ENCODE assay signal across 21 mouse cellular contexts in the genomic region with DNA sequence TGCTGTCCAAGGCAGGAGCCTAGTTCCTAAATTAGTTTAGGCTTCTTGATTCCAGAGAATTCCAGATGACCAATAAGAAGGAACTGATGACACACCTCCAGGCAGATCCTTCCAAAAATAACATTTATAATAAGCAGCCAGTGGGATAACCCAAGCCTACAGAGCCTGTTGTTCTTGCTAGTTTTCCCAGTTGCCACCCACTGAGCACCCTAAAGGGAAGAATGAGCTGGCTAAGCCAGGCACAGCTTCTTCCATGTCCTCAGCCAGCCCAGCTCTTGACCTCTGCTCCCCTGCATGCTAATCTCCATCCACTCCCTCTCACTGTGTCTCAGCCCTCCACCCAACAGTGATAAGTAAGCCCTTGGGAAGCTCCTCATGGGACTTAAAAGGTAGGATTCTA. TPM values are rescaled to one million over a fixed set of nuclear protein-coding genes. Genes with fewer than 3 reads are reported as not detected.
A peak's percentile ranks its signal among the peaks of the same experiment; 100 is the strongest.
DNase-seq lines count a peak whose midpoint lies in the region; ATAC-seq and TF ChIP-seq lines count a peak whose summit lies in the region.
"Had no signal": no experiment of that assay in that cellular context is flagged by ENCODE, and none has a peak within 500 bp of the region (broad histone marks: within the 10 kb centered on the region; RNA-seq: fewer than 3 reads in every experiment).

No protein-coding gene starts in this region.

- H3K79me2 ChIP-seq in MEL (ENCODE audit: control insufficient read depth, insufficient read depth, low read length, poor library complexity) = 0 out of 2 replicates have a peak, but pooled peaks cover 2% of the 10 kb centered on the region

- peaks cover 19% of the 10 kb centered on the region for H3K4me1 ChIP-seq in heart, embryonic 11.5 days (ENCODE audit: control insufficient read depth, insufficient read depth, low read length)
- H3K4me1 ChIP-seq in midbrain, embryonic 11.5 days (ENCODE audit: control insufficient read depth, insufficient read depth, low read length) = no peaks in the 10 kb centered on the region
- no peaks in the 10 kb centered on the region for H3K4me1 ChIP-seq in midbrain, embryonic 15.5 days
- peaks cover 21 to 45% of the 10 kb centered on the region in 2 experiments for H3K4me1 ChIP-seq in MEL (ENCODE audit: control insufficient read depth in 1 of 2, insufficient read depth in 2 of 2, low read length in 2 of 2)
- H3K4me1 ChIP-seq: limb, embryonic 12.5 days; midbrain, embryonic 12.5 days had no signal

- DNase-seq in heart, adult 18-20 months = peak; percentile 36 to 64
- peak; percentile 69 for DNase-seq in midbrain, embryonic 11.5 days (ENCODE audit: low spot score, missing footprints)
- DNase-seq in MEL (ENCODE audit: low read depth, low spot score) = no peak
- DNase-seq in brain, adult 2 months (ENCODE audit: low read depth, low spot score) = peak; percentile 51
- DNase-seq in adrenal gland, postnatal 25 days = no peak
- DNase-seq: adrenal gland, postnatal 36 days; cerebellum, adult 8-10 months; gastrocnemius, postnatal 25 days; kidney, postnatal 36 days; lung, embryonic 14.5 days; lung, postnatal 4 days; right cerebral cortex, postnatal 4 days; thymus, postnatal 14 days had no signal

- H3K27ac ChIP-seq in heart, embryonic 11.5 days (ENCODE audit: low read depth, low read length) = no peak overlapping the region
- H3K27ac ChIP-seq in midbrain, embryonic 11.5 days (ENCODE audit: low read depth, low read length) = no peak overlapping the region
- no peak overlapping the region for H3K27ac ChIP-seq in midbrain, embryonic 15.5 days
- peak overlapping the region; percentile 95 for H3K27ac ChIP-seq in MEL (ENCODE audit: control insufficient read depth, low read depth, low read length)
- H3K27ac ChIP-seq: heart, embryonic 15.5 days; hindbrain, embryonic 10.5 days; limb, embryonic 12.5 days; liver, embryonic 12.5 days; midbrain, embryonic 12.5 days had no signal

- no peak for ATAC-seq in heart, embryonic 11.5 days (replicated peaks; ENCODE audit: insufficient number of reproducible peaks, low FRiP score, low TSS enrichment)
- no peak for ATAC-seq in midbrain, embryonic 11.5 days (ENCODE audit: low FRiP score)
- no peak for ATAC-seq in midbrain, embryonic 15.5 days (replicated peaks)
- ATAC-seq in inflammation-experienced regulatory T-cells, adult 6 months = no peak
- ATAC-seq: liver, embryonic 12.5 days had no signal

- H3K36me3 ChIP-seq in heart, embryonic 11.5 days (ENCODE audit: control insufficient read depth, insufficient read depth, low read length) = no peaks in the 10 kb centered on the region; the same call in 1 of the 2 replicates
- H3K36me3 ChIP-seq in midbrain, embryonic 11.5 days (ENCODE audit: control insufficient read depth, insufficient read depth, low read length) = no peaks in the 10 kb centered on the region
- no peaks in the 10 kb centered on the region for H3K36me3 ChIP-seq in midbrain, embryonic 15.5 days (replicated peaks)
- peaks cover 16 to 58% of the 10 kb centered on the region in 2 experiments for H3K36me3 ChIP-seq in MEL (ENCODE audit: control insufficient read depth in 1 of 2, insufficient read depth in 2 of 2, low read length in 2 of 2)
- H3K36me3 ChIP-seq: hindbrain, embryonic 10.5 days; limb, embryonic 12.5 days; midbrain, embryonic 12.5 days had no signal

- no peaks in the 10 kb centered on the region for H3K27me3 ChIP-seq in heart, embryonic 11.5 days (ENCODE audit: control insufficient read depth, insufficient read depth, low read length)
- no peaks in the 10 kb centered on the region for H3K27me3 ChIP-seq in midbrain, embryonic 11.5 days (ENCODE audit: control insufficient read depth, insufficient read depth, low read length)
- H3K27me3 ChIP-seq in midbrain, embryonic 15.5 days (replicated peaks) = no peaks in the 10 kb centered on the region
- H3K27me3 ChIP-seq in MEL (ENCODE audit: control insufficient read depth in 1 of 2, insufficient read depth in 2 of 2, low read length in 2 of 2) = no peaks in the 10 kb centered on the region
- H3K27me3 ChIP-seq: heart, embryonic 15.5 days; limb, embryonic 12.5 days; liver, embryonic 12.5 days had no signal

- no peak for TF ChIP-seq EP300 in MEL (IDR thresholded peaks at IDR 0.05; ENCODE audit: low read depth in 1 of 2, low read length in 2 of 2)

- H3K9me3 ChIP-seq in heart, embryonic 11.5 days (replicated peaks; ENCODE audit: control insufficient read depth, low read length) = no peaks in the 10 kb centered on the region
- H3K9me3 ChIP-seq in midbrain, embryonic 11.5 days (ENCODE audit: control insufficient read depth, low read length) = no peaks in the 10 kb centered on the region
- H3K9me3 ChIP-seq in midbrain, embryonic 15.5 days = no peaks in the 10 kb centered on the region
- no peaks in the 10 kb centered on the region for H3K9me3 ChIP-seq in MEL (replicated peaks; ENCODE audit: insufficient read depth, low read length)
- H3K9me3 ChIP-seq: heart, embryonic 15.5 days; hindbrain, embryonic 10.5 days; limb, embryonic 12.5 days; liver, embryonic 12.5 days; midbrain, embryonic 12.5 days had no signal

- H3K4me2 ChIP-seq in heart, embryonic 11.5 days = no peak overlapping the region
- no peak overlapping the region for H3K4me2 ChIP-seq in midbrain, embryonic 11.5 days
- no peak overlapping the region for H3K4me2 ChIP-seq in midbrain, embryonic 15.5 days
- H3K4me2 ChIP-seq: heart, embryonic 15.5 days; limb, embryonic 12.5 days; liver, embryonic 12.5 days; lung, embryonic 14.5 days; midbrain, embryonic 12.5 days had no signal

- no peak overlapping the region for H3K9ac ChIP-seq in heart, embryonic 11.5 days (ENCODE audit: low read depth, low read length)
- no peak overlapping the region for H3K9ac ChIP-seq in midbrain, embryonic 11.5 days (ENCODE audit: low read length)
- no peak overlapping the region for H3K9ac ChIP-seq in midbrain, embryonic 15.5 days
- no peak overlapping the region for H3K9ac ChIP-seq in MEL (ENCODE audit: control insufficient read depth, low read depth, low read length, poor library complexity, severe bottlenecking)
- H3K9ac ChIP-seq: heart, embryonic 15.5 days; limb, embryonic 12.5 days; liver, embryonic 12.5 days; lung, embryonic 14.5 days; midbrain, embryonic 12.5 days had no signal

- TF ChIP-seq POLR2A in MEL (IDR thresholded peaks at IDR 0.05; ENCODE audit: control insufficient read depth in 1 of 2, insufficient read depth in 1 of 2, low read depth in 1 of 2, low read length in 2 of 2, poor library complexity in 1 of 2) = no peak

- H3K4me3 ChIP-seq in heart, embryonic 11.5 days (ENCODE audit: low read depth, low read length) = no peak overlapping the region
- H3K4me3 ChIP-seq in midbrain, embryonic 11.5 days (ENCODE audit: low read depth, low read length) = no peak overlapping the region
- no peak overlapping the region for H3K4me3 ChIP-seq in midbrain, embryonic 15.5 days
- no peak overlapping the region for H3K4me3 ChIP-seq in MEL (ENCODE audit: control insufficient read depth in 1 of 2, insufficient read depth in 1 of 2, low read depth in 2 of 2, low read length in 2 of 2)
- H3K4me3 ChIP-seq: heart, embryonic 15.5 days; hindbrain, embryonic 10.5 days; limb, embryonic 12.5 days; liver, embryonic 12.5 days; midbrain, embryonic 12.5 days had no signal

- no peak for TF ChIP-seq RAD21 in MEL (IDR thresholded peaks at IDR 0.05; ENCODE audit: low read depth, low read length)

- TF ChIP-seq CTCF in MEL (IDR thresholded peaks at IDR 0.05 in 2 of 3, conservative IDR thresholded peaks at IDR 0.05 in 1 of 3; ENCODE audit: control insufficient read depth in 1 of 3, insufficient read depth in 1 of 3, low read depth in 2 of 3, low read length in 3 of 3, poor library complexity in 1 of 3, severe bottlenecking in 1 of 3) = no peak

TF ChIP-seq in MEL, 35 proteins besides CTCF, POLR2A, EP300 and RAD21:
- TF ChIP-seq TBP (IDR thresholded peaks at IDR 0.05; ENCODE audit: low read depth, low read length) (no peak), POLR2AphosphoS2 (IDR thresholded peaks at IDR 0.05; ENCODE audit: low read length) (no peak), ETS1 (IDR thresholded peaks at IDR 0.05; ENCODE audit: low read depth, low read length) (no peak), ZC3H11A (IDR thresholded peaks at IDR 0.05; ENCODE audit: low read depth, low read length) (no peak), NRF1 (IDR thresholded peaks at IDR 0.05; ENCODE audit: insufficient read depth, low read depth, low read length, poor library complexity, severe bottlenecking) (no peak), E2F4 (IDR thresholded peaks at IDR 0.05; ENCODE audit: borderline replicate concordance, low read depth, low read length) (no peak), SMC3 (IDR thresholded peaks at IDR 0.05; ENCODE audit: low read depth, low read length) (no peak)

RNA-seq across cellular contexts. Expression of a gene that starts 51.4 kb away (rescaled TPM):
- total RNA-seq in heart, adult 18-20 months (2021) = 1 to 10 TPM; 8.9 to 9.8 TPM
- polyA plus RNA-seq in heart, embryonic 11.5 days (2014; fragmentation: Nextera tagmentation; extraction: Ambion mirVana) = 24.8 and 28.8 TPM in 2 replicates
- 3.0 and 3.4 TPM in 2 replicates for polyA plus RNA-seq in midbrain, embryonic 11.5 days (2014; fragmentation: Nextera tagmentation; extraction: Ambion mirVana)
- polyA plus RNA-seq in midbrain, embryonic 15.5 days (2015; fragmentation: Nextera tagmentation; extraction: Ambion mirVana) = 2.3 and 2.5 TPM in 2 replicates
- 43.8 and 58.5 TPM in 2 replicates for total RNA-seq in MEL (2012; rRNA removed)
- polyA plus RNA-seq in MEL (2012; ENCODE audit: insufficient read depth in 1 of 2, insufficient read length in 2 of 2, low read depth in 1 of 2, low replicate concordance in 2 of 2, missing spikeins in 1 of 2) = 100 to 1,000 TPM in 1 of 2 experiments, 10 to 100 TPM in 1; 53.9 to 226 TPM
- polyA plus RNA-seq in inflammation-experienced regulatory T-cells, adult 6 months (2017; shearing (Covaris generic)) = 100 to 1,000 TPM in 1 of 3 experiments, 10 to 100 TPM in 2; 91.0 to 119 (median 94.0) TPM
- 38.5 and 76.1 TPM in 2 replicates for total RNA-seq in adrenal gland, postnatal 25 days (2021)

Comparison
In these comparisons a context has a peak if more than half of its experiments do, and no peak if none do; other contexts are left out.
1. DNase-seq: peak in heart, adult 18-20 months (2 of 2), midbrain, embryonic 11.5 days (single experiment) and brain, adult 2 months (single experiment); none in MEL (single experiment) and adrenal gland, postnatal 25 days (single experiment).